Mouse (Mus musculus) E14TG2a.4 (cell line): ENCODE measurements around the gene Pde6g.

ENCODE experiments used
- CTCF ChIP-seq: conservative IDR thresholded peaks from 2 replicates; pipeline ENCODE4 v1.5.1; 2014; ENCODE audit warnings: low read length
- POU5F1 ChIP-seq: IDR thresholded peaks from 2 replicates; pipeline ENCODE4 v1.6.1; 2014; ENCODE audit warnings: low read length, borderline replicate concordance

GRCm38 (mm10) chr11:120497436-120497835 lies 44.1 kb upstream of the Pde6g start:
- TF ChIP-seq CTCF, result no peak
- no peak for TF ChIP-seq POU5F1
